Mouse (Mus musculus): Measurements from ENCODE around the gene Tbc1d23.

- no peak for TF ChIP-seq CTCF (IDR thresholded peaks at IDR 0.05; ENCODE audit: borderline replicate concordance, extremely low read depth, insufficient read depth, insufficient read length)
- TF ChIP-seq POLR2A (IDR thresholded peaks at IDR 0.05; ENCODE audit: borderline replicate concordance, extremely low read depth, insufficient read depth, insufficient read length, poor library complexity, severe bottlenecking), result no peak
Measured at GRCm38 (mm10) chr16:57175751-57176150, 55.6 kb downstream of the Tbc1d23 start.

Measured in brain, embryonic 14.5 days (tissue).